Mouse (Mus musculus) heart, postnatal 0 days (tissue): ENCODE results near the gene Gstt1. TPM values are rescaled to one million over a fixed set of nuclear protein-coding genes. Genes with fewer than 3 reads are reported as not detected.

Experiments
- ATAC-seq: fragments of 200-750 bp; cut with Nextera tagmentation; 2 replicates; pipeline ENCODE4 v1.8.0; 2017; ENCODE audit warnings: low read depth, moderate number of reproducible peaks, moderate library complexity; ENCODE audit not compliant: insufficient read depth
- DNase-seq: peaks from one replicate; pipeline ENCODE4 v3.0.0-alpha.2; 2016; ENCODE audit warnings: low spot score
- H3K27ac ChIP-seq: fragments of 300-500 bp; sonication (generic); 2 replicates; pipeline ENCODE4 v1.5.1; 2014; ENCODE audit warnings: low read depth, mild to moderate bottlenecking
- H3K27me3 ChIP-seq: fragments of 300-500 bp; sonication (generic); 2 replicates; pipeline ENCODE4 v1.6.1; 2014; ENCODE audit warnings: low read length, mixed read lengths; ENCODE audit not compliant: control insufficient read depth, insufficient read depth
- H3K36me3 ChIP-seq: fragments of 300-500 bp; sonication (generic); replicated peaks from 2 replicates; pipeline ENCODE4 v1.6.1; 2014; ENCODE audit warnings: low read length, mixed read lengths; ENCODE audit not compliant: control insufficient read depth, insufficient read depth
- H3K4me1 ChIP-seq: fragments of 300-500 bp; sonication (generic); 2 replicates; pipeline ENCODE4 v1.6.1; 2014; ENCODE audit warnings: antibody characterized with exemption; ENCODE audit not compliant: control insufficient read depth, insufficient read depth
- H3K4me2 ChIP-seq: fragments of 300-500 bp; sonication (generic); 2 replicates; pipeline ENCODE4 v1.6.1; 2014; ENCODE audit warnings: low read depth, mild to moderate bottlenecking, low read length, moderate library complexity
- H3K4me3 ChIP-seq: fragments of 300-500 bp; sonication (generic); 2 replicates; pipeline ENCODE4 v1.5.1; 2014; ENCODE audit warnings: low read depth, low read length
- H3K9ac ChIP-seq: fragments of 300-500 bp; sonication (generic); replicated peaks from 2 replicates; pipeline ENCODE4 v1.6.1; 2014; ENCODE audit warnings: low read depth, low read length, mixed read lengths
- H3K9me3 ChIP-seq: fragments of 300-500 bp; sonication (generic); replicated peaks from 2 replicates; pipeline ENCODE4 v1.6.1; 2016; ENCODE audit warnings: low read length; ENCODE audit not compliant: control insufficient read depth
- CTCF ChIP-seq: IDR thresholded peaks from 2 replicates; pipeline ENCODE4 v1.5.1; 2016; ENCODE audit warnings: antibody characterized with exemption, control low read depth, low read depth
- EP300 ChIP-seq: IDR thresholded peaks from 2 replicates; pipeline ENCODE4 v1.6.1; 2016; ENCODE audit warnings: antibody characterized with exemption, low read depth
- WGBS: fragments of 180-500 bp; shearing (Covaris S2); extraction: QIAGEN DNeasy Blood & Tissue Kit; methylation state at CpG from one replicate; pipeline ENCODE4 v1.1.7; 2014; 5-methylcytosine and 5-hydroxymethylcytosine counted together
- polyA plus RNA-seq: library from polyadenylated mRNA; unstranded; fragments of >200 nt; fragmentation: Nextera tagmentation; extraction: Ambion mirVana; gene quantifications from 2 replicates; pipeline ENCODE4 v1.2.1, GENCODE M21; 2015
- total RNA-seq: library from RNA; depleted of rRNA; stranded (reverse); fragments of >200 nt; gene quantifications from 2 replicates; pipeline ENCODE4 v1.2.3, GENCODE M21; 2014; ENCODE audit warnings: low replicate concordance

The Gstt1 gene
- total and polyA plus RNA-seq, 2 experiments from 2014 or later: 7.6 to 20.0 TPM

GRCm38 (mm10) chr10:75789081-75789735 lies 9.2 kb downstream of the Gstt1 start:
- WGBS: 71% methylated on average over 6 of the region's 6 CpGs
- Histone ChIP-seq H3K36me3 (no peaks in the 10 kb centered on the region), H3K9ac (no peak overlapping the region), H3K9me3 (no peaks in the 10 kb centered on the region), H3K27ac (no peak overlapping the region), H3K27me3 (no peaks in the 10 kb centered on the region), H3K4me3 (no peak overlapping the region), H3K4me1 (no peaks in the 10 kb centered on the region), H3K4me2 (no peak overlapping the region)
- DNase-seq: no peak
- no peak for ATAC-seq
- TF ChIP-seq CTCF: no peak
- TF ChIP-seq EP300: no peak

DNA sequence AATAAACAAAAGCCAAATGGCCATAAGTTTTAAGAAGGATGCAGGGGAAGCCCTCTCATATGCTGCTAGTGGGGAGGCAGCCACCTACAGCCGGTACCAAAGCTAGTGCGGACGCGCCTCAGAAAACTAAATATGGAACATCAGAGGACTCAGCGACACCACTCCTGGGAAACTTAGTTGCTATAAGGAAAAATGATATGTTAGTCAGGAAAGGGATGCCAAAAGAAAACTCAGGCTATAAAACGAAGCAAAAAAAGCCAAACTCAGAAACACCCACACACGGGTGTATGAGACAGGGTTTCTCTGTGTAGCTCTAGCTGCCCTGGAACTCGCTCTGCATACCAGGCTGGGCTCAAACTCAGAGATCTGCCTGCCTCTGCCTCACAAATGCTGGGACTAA lies 10.1 kb downstream of the Gstt1 start:
- TF ChIP-seq CTCF (no peak), EP300 (no peak)
- WGBS: 86% methylated on average over 8 of the region's 8 CpGs
- no peaks in the 10 kb centered on the region for H3K9me3 ChIP-seq
- H3K27ac ChIP-seq: no peak overlapping the region
- no peak overlapping the region for H3K4me3 ChIP-seq
- no peak overlapping the region for H3K4me2 ChIP-seq
- H3K4me1 ChIP-seq: no peaks in the 10 kb centered on the region
- no peaks in the 10 kb centered on the region for H3K27me3 ChIP-seq
- ATAC-seq (no peak), DNase-seq (no peak)
- H3K36me3 ChIP-seq: no peaks in the 10 kb centered on the region
- H3K9ac ChIP-seq: no peak overlapping the region

DNA sequence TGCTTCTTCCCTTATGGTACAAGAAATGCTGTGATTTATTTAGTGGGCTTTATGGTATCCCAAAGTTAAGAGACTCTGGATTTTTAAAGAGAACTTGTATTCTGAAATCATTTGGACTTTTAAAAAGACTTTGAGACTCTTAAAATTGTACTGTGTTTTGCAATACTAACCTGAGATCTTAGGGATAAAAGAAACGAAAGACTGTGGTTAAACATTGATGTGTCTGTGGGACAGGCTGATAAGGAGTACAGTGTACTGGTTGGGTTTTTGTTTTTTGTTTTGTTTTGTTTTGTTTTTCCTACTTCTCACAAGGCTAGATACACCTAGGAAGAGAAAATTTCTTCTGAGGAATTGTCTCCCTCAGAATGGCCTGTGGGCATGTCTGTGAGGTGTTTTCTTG lies 12.9 kb downstream of the Gstt1 start:
- Histone ChIP-seq H3K9me3 (no peaks in the 10 kb centered on the region), H3K27me3 (peaks cover 4% of the 10 kb centered on the region; the same call in 1 of the 2 replicates), H3K36me3 (no peaks in the 10 kb centered on the region), H3K4me1 (0 out of 2 replicates have a peak, but pooled peaks cover 2% of the 10 kb centered on the region), H3K9ac (no peak overlapping the region), H3K27ac (no peak overlapping the region), H3K4me2 (no peak overlapping the region), H3K4me3 (no peak overlapping the region)
- TF ChIP-seq CTCF (no peak), EP300 (no peak)
- DNase-seq (no peak), ATAC-seq (no peak)
- WGBS: 51% methylated on average over 1 of the region's 1 CpGs

DNA sequence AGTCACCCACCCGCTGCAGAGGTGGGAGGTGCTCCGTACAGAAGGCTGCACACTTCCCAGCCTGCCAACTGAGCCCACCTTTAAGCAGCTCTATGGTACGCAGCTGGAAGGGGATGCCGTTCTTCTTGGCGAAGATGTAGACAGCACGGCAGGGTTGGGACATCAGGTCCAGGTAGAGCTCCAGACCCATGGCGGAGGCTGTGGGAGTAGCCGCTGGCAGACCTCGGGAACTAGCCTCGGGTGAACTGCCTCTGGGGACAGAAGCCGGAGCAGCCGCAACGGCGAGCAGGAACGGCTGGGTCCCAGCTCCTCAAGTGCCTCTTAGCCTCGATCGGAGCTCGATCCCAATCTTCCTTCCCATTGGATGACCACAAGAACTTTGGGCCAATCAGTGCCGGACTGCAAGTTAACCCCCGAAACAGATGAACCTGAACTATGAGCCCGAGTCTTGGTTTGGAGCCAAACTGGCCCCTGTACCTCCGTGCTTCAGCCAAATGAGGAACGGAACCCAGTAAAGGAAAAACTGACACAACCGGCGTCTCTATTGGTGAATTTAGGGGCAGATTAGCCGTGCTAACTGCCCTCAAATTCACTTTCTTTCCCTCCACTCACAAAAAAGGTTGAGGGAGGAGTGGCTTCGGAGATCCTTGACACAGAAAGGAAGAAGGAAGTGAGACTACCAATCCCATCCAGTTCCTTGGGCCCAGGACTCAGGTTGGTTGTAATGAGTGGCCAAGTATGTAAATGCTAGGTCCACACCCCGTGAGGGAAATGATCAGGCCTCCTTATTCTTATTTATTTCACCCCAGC lies 17.4 kb downstream of the Gstt1 start, which contains the start of the genes Gm20441 and Gstt3:
Gm20441 (minus strand) TSS at position 186 of the 810 bp plus-strand sequence.
Gstt3 (minus strand) TSS at position 646 of the 810 bp plus-strand sequence.
- Histone ChIP-seq H3K27me3 (peaks cover 12% of the 10 kb centered on the region; the same call in 1 of the 2 replicates), H3K9me3 (peaks cover 9% of the 10 kb centered on the region), H3K36me3 (no peaks in the 10 kb centered on the region), H3K4me1 (0 out of 2 replicates have a peak, but pooled peaks cover 4% of the 10 kb centered on the region), H3K4me3 (peak within 1 kb of the TSS; percentile 42), H3K9ac (peak within 1 kb of the TSS; percentile 38), H3K4me2 (peak within 1 kb of the TSS; percentile 63), H3K27ac (no peak within 1 kb of the TSS)
- TF ChIP-seq CTCF: no peak
- no peak for TF ChIP-seq EP300
- ATAC-seq: peak; percentile 58
- WGBS: 2% methylated on average over 28 of the region's 28 CpGs
- DNase-seq: peak; percentile 37

DNA sequence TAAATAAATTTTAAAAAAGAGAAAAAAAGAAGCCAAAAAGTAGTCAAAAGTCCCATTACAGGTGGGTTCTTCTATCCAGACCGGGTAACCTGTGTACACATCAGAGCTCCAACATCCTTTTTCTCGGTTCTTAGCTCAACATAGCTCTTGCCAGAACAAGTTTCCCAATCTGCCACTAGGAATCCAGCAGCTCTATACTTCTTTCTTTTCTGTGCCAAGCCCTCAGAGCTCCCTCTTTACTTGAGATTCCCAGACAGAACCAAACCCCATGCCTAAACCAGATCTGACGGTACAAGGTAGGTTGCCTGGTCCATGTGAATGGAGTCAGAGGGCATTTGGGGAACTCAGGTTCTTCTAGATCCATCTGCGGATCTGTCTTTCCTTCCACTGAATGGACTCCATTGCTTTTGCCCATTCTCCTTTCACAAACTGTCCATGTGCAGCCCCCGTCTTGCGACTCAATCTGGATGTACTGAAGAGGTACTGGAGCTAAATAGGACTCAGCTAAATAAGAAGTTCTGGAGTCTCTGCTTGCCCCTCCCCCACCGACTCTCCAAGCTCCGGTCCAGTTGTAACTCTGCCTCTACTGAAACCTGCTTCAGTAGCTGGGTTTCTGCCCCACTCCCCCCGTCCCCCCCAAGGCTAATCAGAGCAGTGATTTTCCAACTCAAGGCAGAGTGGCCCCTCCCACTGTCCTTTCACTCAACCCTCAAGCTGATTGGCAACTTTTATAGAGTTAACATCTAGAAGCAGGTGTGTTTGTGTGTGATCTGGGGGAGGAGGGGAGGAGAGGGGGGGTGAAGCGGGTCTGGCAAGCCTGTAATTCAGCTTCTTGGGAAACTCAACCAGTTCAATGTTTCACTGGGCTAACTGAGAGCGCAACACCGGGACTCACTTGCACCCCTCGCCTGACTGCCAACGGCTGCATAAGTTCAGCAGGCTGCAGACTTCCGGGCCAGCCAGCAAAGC lies 18.9 kb downstream of the Gstt1 start:
- 39% methylated on average over 15 of the region's 15 CpGs for WGBS
- DNase-seq (no peak), ATAC-seq (no peak)
- H3K4me3 ChIP-seq: no peak overlapping the region
- no peaks in the 10 kb centered on the region for H3K36me3 ChIP-seq
- peaks cover 9% of the 10 kb centered on the region for H3K9me3 ChIP-seq
- H3K27ac ChIP-seq: no peak overlapping the region
- 0 out of 2 replicates have a peak, but pooled peaks cover 4% of the 10 kb centered on the region for H3K4me1 ChIP-seq
- no peak overlapping the region for H3K9ac ChIP-seq
- H3K27me3 ChIP-seq: peaks cover 12% of the 10 kb centered on the region; the same call in 1 of the 2 replicates
- TF ChIP-seq EP300: no peak
- no peak for TF ChIP-seq CTCF
- H3K4me2 ChIP-seq: 0 out of 2 replicates have a peak overlapping the region, but pooled peaks have one; percentile 63
